Mouse (Mus musculus) erythroblast, embryonic 14.5 days (primary cell): ENCODE data around the gene Ctnnd2. TPM values are rescaled to one million over a fixed set of nuclear protein-coding genes. Genes with fewer than 3 reads are reported as not detected.

Experiments
- H3K27me3 ChIP-seq: 2 replicates; pipeline ENCODE4 v1.6.1; 2012; ENCODE audit warnings: inconsistent platforms; ENCODE audit not compliant: control insufficient read depth
- H3K36me3 ChIP-seq: 2 replicates; pipeline ENCODE4 v1.6.1; 2012; ENCODE audit warnings: mild to moderate bottlenecking, inconsistent platforms; ENCODE audit not compliant: control insufficient read depth
- H3K4me1 ChIP-seq: 2 replicates; pipeline ENCODE4 v1.6.1; 2012; ENCODE audit warnings: inconsistent platforms; ENCODE audit not compliant: control insufficient read depth
- H3K4me3 ChIP-seq: replicated peaks from 2 replicates; pipeline ENCODE3; 2012; ENCODE audit warnings: moderate library complexity, mild to moderate bottlenecking, inconsistent platforms
- H3K9me3 ChIP-seq: 2 replicates; pipeline ENCODE4 v1.6.1; 2012; ENCODE audit warnings: low read length, inconsistent platforms, mixed read lengths; ENCODE audit not compliant: control insufficient read depth
- GATA1 ChIP-seq: IDR thresholded peaks from 2 replicates; pipeline ENCODE4 v1.6.1; 2012; ENCODE audit warnings: low read length, inconsistent platforms, mixed read lengths
- TAL1 ChIP-seq: IDR thresholded peaks from 3 replicates; pipeline ENCODE4 v1.6.1; 2012; ENCODE audit warnings: low read length, inconsistent platforms, mixed read lengths
- polyA plus RNA-seq: library from polyadenylated mRNA; stranded (reverse); fragments of >175 nt; gene quantifications from 2 replicates; pipeline ENCODE4 v1.2.3, GENCODE M21; 2012

The Ctnnd2 gene
- polyA plus RNA-seq, 1 experiment: not detected

- Histone ChIP-seq H3K36me3 (no peaks in the 10 kb centered on the region), H3K27me3 (no peaks in the 10 kb centered on the region), H3K9me3 (peaks cover 6% of the 10 kb centered on the region; the same call in 1 of the 2 replicates), H3K4me3 (no peak overlapping the region), H3K4me1 (no peaks in the 10 kb centered on the region)
- TF ChIP-seq TAL1 (no peak), GATA1 (no peak)
Observed at GRCm38 (mm10) chr15:30215871-30216270, 43.5 kb downstream of the Ctnnd2 start.

- Histone ChIP-seq H3K4me1 (no peaks in the 10 kb centered on the region), H3K27me3 (no peaks in the 10 kb centered on the region), H3K36me3 (no peaks in the 10 kb centered on the region), H3K9me3 (peaks cover 2% of the 10 kb centered on the region; the same call in 1 of the 2 replicates), H3K4me3 (no peak overlapping the region)
- TF ChIP-seq TAL1 (no peak), GATA1 (no peak)
Observed at GRCm38 (mm10) chr15:30229112-30229511, 56.7 kb downstream of the Ctnnd2 start.

- Histone ChIP-seq H3K27me3 (no peaks in the 10 kb centered on the region), H3K4me1 (no peaks in the 10 kb centered on the region), H3K9me3 (peaks cover 9% of the 10 kb centered on the region), H3K36me3 (no peaks in the 10 kb centered on the region), H3K4me3 (no peak overlapping the region)
- TF ChIP-seq TAL1 (no peak), GATA1 (no peak)
Observed at GRCm38 (mm10) chr15:30235210-30236034, 63.0 kb downstream of the Ctnnd2 start.

GRCm38 (mm10) chr15:30240881-30241280, 68.5 kb downstream of the Ctnnd2 start:
- H3K9me3 ChIP-seq: peaks cover 4% of the 10 kb centered on the region
- H3K27me3 ChIP-seq: no peaks in the 10 kb centered on the region
- H3K4me1 ChIP-seq: no peaks in the 10 kb centered on the region
- no peak for TF ChIP-seq GATA1
- no peak for TF ChIP-seq TAL1
- H3K36me3 ChIP-seq: no peaks in the 10 kb centered on the region
- H3K4me3 ChIP-seq: no peak overlapping the region

GRCm38 (mm10) chr15:30268822-30269221, 96.4 kb downstream of the Ctnnd2 start:
- H3K4me3 ChIP-seq: no peak overlapping the region
- H3K36me3 ChIP-seq: no peaks in the 10 kb centered on the region
- no peaks in the 10 kb centered on the region for H3K27me3 ChIP-seq
- no peaks in the 10 kb centered on the region for H3K4me1 ChIP-seq
- H3K9me3 ChIP-seq: peaks cover 2% of the 10 kb centered on the region; the same call in 1 of the 2 replicates
- TF ChIP-seq GATA1: no peak
- no peak for TF ChIP-seq TAL1

GRCm38 (mm10) chr15:30271141-30271572, 98.8 kb downstream of the Ctnnd2 start:
- no peaks in the 10 kb centered on the region for H3K27me3 ChIP-seq
- no peak for TF ChIP-seq GATA1
- TF ChIP-seq TAL1: no peak
- no peaks in the 10 kb centered on the region for H3K36me3 ChIP-seq
- no peaks in the 10 kb centered on the region for H3K4me1 ChIP-seq
- H3K9me3 ChIP-seq: peaks cover 3% of the 10 kb centered on the region; the same call in 1 of the 2 replicates
- H3K4me3 ChIP-seq: no peak overlapping the region

- TF ChIP-seq TAL1: no peak
- no peak for TF ChIP-seq GATA1
- H3K4me1 ChIP-seq: no peaks in the 10 kb centered on the region
- no peaks in the 10 kb centered on the region for H3K27me3 ChIP-seq
- H3K4me3 ChIP-seq: no peak overlapping the region
- H3K36me3 ChIP-seq: no peaks in the 10 kb centered on the region
- peaks cover 3% of the 10 kb centered on the region; the same call in 1 of the 2 replicates for H3K9me3 ChIP-seq
Observed at GRCm38 (mm10) chr15:30272326-30272725, 99.9 kb downstream of the Ctnnd2 start.

- Histone ChIP-seq H3K9me3 (peaks cover 3% of the 10 kb centered on the region; the same call in 1 of the 2 replicates), H3K4me3 (no peak overlapping the region), H3K36me3 (no peaks in the 10 kb centered on the region), H3K4me1 (no peaks in the 10 kb centered on the region), H3K27me3 (no peaks in the 10 kb centered on the region)
- no peak for TF ChIP-seq TAL1
- TF ChIP-seq GATA1: no peak
Observed at GRCm38 (mm10) chr15:30275721-30276120, 103.3 kb downstream of the Ctnnd2 start.

GRCm38 (mm10) chr15:30276691-30277090, 104.3 kb downstream of the Ctnnd2 start:
- Histone ChIP-seq H3K4me3 (no peak overlapping the region), H3K9me3 (peaks cover 3% of the 10 kb centered on the region; the same call in 1 of the 2 replicates), H3K27me3 (no peaks in the 10 kb centered on the region), H3K4me1 (no peaks in the 10 kb centered on the region), H3K36me3 (no peaks in the 10 kb centered on the region)
- TF ChIP-seq TAL1 (no peak), GATA1 (no peak)
